Mouse (Mus musculus): Measurements from ENCODE around the gene Osbpl9.

- no peak for TF ChIP-seq FLI1 (IDR thresholded peaks at IDR 0.05; ENCODE audit: low read length)
- TF ChIP-seq GATA1 (IDR thresholded peaks at IDR 0.05; ENCODE audit: borderline replicate concordance, low read length) = no peak
These were observed 65.5 kb downstream of the Osbpl9 start for GRCm38 (mm10) chr4:109136475-109137125.

Measured in megakaryocyte, embryonic 14.5 days (primary cell).